Mouse (Mus musculus) left cerebral cortex, adult 18-20 months (tissue): ENCODE results near the gene Entpd4b. TPM values are rescaled to one million over a fixed set of nuclear protein-coding genes. Genes with fewer than 3 reads are reported as not detected.
"Not testable (repeated sequence)": the region's sequence is repeated elsewhere in the genome, so short reads cannot be mapped to it uniquely, and the experiment has no call there.

Experiments
- DNase-seq, 2 experiments: peaks; one replicate each; pipeline ENCODE4 v3.0.0; 2021 to 2022; ENCODE audit warnings: low spot score in 2 of 2, mixed read lengths in 1 of 2
- long read RNA-seq, 2 experiments: library from polyadenylated mRNA; stranded (forward); transcript quantifications; one replicate each; pipeline ENCODE4 v2.0.0; 2021
- total RNA-seq, 2 experiments: library from RNA; stranded (reverse); gene quantifications; 2 replicates each; pipeline ENCODE4 v1.2.3; 2021

Gene Entpd4b
- total RNA-seq: 10 to 100 TPM; 39.9 to 44.7 TPM
- long read RNA-seq, experiment 1, transcript Entpd4b-204 (13 exons, 3,589 nt): major isoform, 39 of 127 reads
- long read RNA-seq, experiment 1, partial matches to known transcripts: 9 of 127 reads
- long read RNA-seq, experiment 1, other reads (novel, unspliced or antisense): 77 of 127 reads
- long read RNA-seq, experiment 2, transcript Entpd4b-204 (13 exons, 3,589 nt): major isoform, 39 of 123 reads
- long read RNA-seq, experiment 2, partial matches to known transcripts: 7 of 123 reads
- long read RNA-seq, experiment 2, other reads (novel, unspliced or antisense): 77 of 123 reads

DNA sequence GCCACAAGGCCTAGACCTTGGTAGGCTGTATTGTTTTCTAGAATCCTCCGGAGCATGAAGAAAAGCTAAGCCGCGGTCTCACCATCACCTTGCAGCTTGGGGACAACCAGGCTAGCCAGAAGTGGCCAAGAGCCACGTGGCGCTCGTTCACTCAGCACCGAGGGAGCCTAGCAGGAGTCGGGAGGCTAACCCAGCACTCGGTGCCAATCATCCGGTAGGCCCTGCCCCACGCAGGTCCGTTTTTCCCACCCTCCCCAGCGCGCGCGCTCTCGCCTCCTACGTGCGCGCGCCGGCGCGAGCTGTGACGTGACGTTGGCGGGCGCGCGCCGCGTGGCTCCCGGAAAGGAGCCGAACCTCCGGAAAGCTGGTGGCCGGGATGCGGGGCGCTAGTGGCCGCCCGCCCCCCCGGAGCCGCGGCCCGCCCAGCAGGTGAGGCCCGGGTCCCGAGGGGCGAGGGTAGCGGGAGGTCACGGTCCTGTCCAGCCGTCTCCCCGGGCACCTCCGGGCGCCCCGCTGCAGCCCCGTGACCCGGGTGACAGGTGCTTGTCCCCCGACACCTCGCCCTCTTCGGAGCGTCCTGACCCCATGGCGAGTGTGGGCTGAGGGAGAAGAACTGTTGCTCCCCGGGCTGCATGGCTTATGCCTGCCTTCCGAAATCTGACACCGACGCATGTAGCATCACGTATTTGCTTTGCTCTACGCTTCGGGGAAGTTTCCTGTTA lies at the start of gene Entpd4b:
Entpd4b (plus strand) TSS at position 315 of the 722 bp plus-strand sequence.
- DNase-seq: not testable (repeated sequence)

DNA sequence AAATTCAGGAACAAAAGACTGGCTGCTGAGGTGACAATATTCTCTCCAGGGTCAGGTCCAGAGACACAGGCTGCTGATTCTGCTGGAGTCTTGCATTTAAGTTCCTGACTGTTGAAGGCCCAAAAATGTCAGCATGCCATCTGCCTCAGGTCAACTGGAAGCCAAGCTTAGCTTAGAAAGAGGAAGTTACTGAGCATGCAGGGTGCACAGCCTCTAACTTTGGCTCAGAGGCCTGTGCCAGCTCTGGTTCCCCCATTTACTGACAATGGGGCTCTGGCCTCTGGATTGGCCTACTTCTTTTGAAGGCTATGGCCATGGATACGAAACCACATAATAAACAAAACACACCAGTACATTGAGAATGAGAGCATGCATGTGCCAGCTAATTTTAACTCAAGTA lies 48.2 kb upstream of the Entpd4b start:
- not testable (repeated sequence) for DNase-seq

DNA sequence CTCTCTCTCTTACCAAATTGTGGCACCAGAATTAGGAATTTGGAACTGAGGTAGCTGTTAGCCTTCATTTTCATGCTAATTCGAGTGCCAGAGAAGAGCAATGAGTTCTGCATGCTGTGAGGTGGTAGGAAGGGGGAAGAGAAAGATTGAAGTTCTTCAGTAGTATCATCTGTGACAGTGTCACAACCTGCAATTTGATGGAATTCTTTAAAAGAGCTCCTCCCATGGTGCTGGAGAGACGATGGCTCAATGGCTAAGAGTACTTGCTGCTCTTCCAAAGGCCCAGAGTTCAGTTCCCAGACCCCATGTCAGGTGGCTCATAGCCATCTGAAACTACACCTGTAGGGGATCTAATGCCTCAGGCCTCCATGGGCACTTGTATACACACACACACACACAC lies 42.8 kb upstream of the Entpd4b start, which contains the start of gene Gm27179:
Gm27179 (minus strand) TSS at position 101 of the 400 bp plus-strand sequence.
- not testable (repeated sequence) for DNase-seq

DNA sequence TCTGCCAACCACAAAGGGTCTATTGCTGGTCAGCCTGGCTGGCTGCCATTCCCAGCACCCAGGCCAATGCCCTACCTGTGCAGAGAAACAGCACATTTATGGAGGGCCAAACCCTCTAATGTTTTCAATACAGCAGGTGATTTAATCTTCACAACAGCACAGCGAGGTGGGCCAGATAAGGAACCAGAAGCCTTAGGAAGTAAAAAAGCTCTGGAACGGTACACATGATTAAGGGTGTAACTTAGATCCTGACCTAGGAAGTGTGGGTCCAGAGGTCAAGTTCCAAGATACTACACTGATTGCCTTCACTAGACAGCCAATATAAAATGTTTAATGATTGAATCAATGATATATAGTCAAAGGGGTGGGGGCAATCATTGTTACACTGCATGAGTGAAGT lies 34.4 kb upstream of the Entpd4b start:
- not testable (repeated sequence) for DNase-seq

DNA sequence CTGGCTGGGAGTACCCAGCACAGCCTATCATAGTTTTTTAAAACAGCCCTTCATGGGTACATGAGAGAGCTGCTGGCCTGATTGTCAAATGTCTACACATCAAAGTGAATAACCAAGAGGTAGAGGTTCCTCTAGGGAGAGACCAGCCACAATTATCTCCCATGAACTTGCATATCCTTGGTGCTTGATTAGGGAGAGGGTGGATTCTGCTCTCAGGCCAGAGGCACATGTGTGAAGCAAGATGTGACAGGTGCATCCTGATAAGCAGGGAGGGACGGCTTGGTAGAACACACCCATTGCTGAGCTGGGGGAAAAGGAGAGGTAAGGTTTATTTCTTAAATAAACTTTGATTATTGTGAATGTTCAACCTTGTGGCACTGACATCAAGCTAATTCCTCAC lies 32.2 kb upstream of the Entpd4b start:
- not testable (repeated sequence) for DNase-seq

DNA sequence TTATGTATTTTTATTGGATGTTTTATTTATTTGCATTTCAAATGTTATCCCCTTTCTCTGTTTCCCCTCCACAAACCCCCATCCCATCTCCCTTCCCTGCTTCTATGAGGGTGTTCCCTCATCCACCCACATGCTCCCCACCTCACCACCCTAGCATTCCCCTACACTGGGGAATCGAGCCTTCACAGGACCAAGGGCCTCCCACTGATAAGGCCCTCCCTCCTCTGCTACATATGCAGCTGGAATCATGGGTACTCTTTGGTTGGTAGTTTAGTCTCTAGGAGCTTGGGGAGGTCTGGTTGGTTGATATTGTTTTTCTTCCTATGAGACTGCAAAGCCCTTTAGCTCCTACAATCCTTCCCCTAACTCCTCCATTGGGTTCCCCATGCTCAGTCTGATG lies 29.0 kb upstream of the Entpd4b start:
- not testable (repeated sequence) for DNase-seq

DNA sequence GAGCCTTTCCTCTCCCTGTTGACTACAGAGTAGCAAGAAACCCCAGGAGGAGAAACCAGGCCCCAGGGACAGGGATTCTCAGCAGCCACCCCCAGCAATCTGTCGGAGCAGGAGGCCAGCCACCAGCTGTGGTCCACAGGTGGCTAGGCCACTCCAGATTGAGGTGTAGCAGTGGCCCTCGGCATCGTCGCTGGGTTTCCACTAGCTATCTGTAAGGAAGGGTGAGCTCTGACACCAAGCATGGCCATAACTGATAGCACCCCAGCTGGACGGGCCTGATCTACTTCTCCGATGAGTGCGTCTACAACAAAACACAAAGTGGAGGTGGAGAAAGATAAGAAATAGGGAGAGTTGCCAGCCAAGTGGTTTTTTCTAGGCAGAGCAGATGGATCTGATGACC lies 18.7 kb upstream of the Entpd4b start:
- not testable (repeated sequence) for DNase-seq

DNA sequence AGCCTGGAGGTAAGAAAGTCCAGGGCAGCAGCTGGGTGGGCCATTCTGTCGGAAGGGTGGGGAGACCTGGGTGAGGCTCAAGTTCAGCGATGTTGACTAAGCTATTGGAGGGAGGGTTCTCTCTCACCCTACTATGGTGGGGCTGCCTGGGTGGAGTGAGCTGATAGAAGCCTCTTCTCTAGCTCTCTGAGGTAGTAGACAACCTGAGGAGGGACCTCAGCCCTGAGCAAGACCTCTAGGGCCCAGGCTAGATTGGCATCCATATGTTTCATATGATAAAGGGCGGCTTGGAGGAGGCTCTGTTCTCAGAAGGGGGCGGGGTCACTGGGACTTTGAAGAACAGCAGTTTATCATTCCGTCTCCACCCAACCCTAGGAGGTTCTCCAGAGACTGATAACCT lies 15.1 kb upstream of the Entpd4b start:
- DNase-seq: not testable (repeated sequence)

DNA sequence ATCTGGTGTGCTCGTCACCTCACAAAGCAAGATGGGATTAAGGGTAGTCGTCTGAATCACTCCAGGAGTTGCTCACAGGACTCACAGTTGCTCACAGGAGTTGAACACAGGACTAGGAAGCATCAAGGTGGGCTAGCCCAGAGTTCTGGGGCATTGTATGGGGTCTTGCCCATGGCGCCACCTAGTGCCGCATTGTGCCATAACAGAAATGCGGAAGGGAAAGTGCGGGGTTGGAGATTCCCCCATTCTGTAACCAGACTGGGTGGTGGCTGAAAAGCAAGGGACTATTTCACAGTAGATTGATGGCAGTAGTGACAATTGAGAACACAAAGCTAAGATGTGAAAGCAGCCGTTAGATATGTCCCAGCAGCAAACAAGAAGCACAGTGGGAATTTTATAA lies 12.5 kb upstream of the Entpd4b start:
- DNase-seq: not testable (repeated sequence)

DNA sequence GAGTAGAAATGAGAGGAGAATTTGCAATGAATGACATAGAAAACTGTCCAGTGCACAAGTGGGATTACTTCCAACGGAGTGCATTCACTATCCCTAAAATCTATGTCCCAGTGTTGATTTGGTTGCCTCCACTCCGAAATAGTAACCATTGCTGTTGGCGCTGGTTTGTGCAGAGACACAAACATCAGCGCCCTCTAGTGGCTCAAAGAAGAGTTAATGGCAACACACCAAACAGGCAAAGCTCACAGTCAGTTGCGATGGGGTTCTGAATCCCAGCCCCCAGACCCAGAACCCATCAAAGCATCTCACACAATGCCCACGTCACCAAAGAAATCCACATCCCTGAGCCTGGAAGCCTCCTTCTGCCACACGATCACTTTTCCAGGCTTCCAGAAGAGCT lies 11.2 kb upstream of the Entpd4b start:
- DNase-seq: not testable (repeated sequence)

DNA sequence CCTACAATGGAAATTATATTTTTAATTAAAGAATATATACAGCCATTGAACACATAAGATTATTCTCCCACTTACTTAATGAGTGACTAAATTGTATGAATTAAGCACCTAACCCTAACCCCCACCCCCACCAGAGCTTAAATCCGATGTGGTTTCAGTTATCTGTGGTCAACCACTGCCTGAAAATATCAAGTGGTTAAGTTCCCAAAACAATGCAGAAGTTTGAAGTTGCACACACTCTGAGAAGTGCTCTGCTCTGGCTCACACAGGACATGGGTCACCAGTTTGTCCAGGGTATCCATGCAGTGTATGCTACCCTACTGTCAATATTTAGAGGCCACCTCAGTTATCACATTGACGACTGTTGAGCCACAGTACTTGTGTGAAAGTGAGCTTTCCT lies 10.2 kb upstream of the Entpd4b start:
- not testable (repeated sequence) for DNase-seq

DNA sequence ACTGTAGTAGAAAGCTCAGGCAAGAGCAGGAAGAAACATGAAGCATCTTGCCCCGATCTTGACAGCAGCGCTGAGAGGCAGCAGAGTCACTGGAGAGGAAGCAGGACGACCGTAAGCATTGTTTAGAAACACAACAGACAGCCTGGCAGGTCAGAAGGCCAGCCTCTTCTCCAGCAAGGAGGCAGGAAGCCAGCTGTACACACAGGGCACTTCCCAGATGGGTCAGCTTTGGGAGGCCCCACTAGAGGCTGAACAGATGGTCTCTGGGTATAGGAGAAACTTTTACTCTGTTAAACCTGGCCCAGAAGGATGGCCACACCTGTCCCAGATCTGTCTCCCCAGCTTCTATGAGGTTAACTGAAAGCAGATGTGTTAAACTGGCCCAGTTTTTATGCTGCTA lies 7.9 kb upstream of the Entpd4b start:
- DNase-seq: not testable (repeated sequence)

DNA sequence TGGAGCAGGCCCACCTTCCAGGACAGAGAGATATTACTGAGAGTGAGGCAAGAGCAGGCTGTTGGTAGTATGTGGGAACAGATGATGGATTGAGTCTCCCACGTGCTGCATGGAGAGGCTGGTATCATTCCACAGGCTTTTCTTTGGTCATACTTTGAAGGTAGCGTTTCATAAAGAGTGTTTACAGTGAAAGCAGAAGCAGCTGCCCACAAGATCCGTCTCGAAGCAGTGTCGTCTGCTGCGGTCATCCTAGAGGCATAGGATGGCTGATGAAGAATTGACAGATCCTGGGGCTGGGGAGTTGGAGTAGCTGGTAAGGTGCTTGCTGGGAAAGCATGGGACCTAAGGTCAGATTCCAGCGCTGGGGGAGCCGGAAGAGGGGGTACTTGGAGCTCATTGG lies 1.6 kb downstream of the Entpd4b start:
- not testable (repeated sequence) for DNase-seq

DNA sequence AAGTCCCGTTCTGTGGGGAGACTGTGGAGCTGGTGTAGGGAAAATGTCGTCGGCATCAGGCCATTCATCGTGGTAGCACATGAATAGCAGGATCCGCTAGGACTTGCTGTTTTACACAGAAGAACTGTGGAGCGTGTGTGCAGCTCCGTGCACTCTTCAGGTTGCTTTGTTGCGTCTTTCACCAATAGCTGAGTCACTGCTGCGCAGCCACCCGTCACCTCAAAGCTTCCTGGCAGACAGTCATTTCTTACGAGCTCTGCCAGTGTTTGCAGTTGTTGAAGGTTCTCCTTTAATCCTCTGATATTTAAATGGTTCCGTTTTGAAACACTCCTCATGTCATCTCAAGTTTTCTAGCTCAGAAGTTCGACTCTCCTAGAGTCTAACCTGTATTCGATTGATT lies 2.3 kb downstream of the Entpd4b start:
- DNase-seq: not testable (repeated sequence)

Other genes with a start within 250 kb of the Entpd4b start
- gene Gm16867, start 52.1 kb upstream of the Entpd4b start, total RNA-seq: 10 to 100 TPM in 1 of 2 experiments, 1 to 10 TPM in 1; 8.6 to 10.1 TPM
- gene Gm27179, start 42.9 kb upstream of the Entpd4b start, total RNA-seq: not detected